Mouse (Mus musculus): Measurements from ENCODE around the gene Prpf6. TPM values are rescaled to one million over a fixed set of nuclear protein-coding genes. Genes with fewer than 3 reads are reported as not detected.

Prpf6 gene
- total and polyA plus RNA-seq, 3 experiments = 28.3 to 53.8 (median 48.1) TPM

DNA sequence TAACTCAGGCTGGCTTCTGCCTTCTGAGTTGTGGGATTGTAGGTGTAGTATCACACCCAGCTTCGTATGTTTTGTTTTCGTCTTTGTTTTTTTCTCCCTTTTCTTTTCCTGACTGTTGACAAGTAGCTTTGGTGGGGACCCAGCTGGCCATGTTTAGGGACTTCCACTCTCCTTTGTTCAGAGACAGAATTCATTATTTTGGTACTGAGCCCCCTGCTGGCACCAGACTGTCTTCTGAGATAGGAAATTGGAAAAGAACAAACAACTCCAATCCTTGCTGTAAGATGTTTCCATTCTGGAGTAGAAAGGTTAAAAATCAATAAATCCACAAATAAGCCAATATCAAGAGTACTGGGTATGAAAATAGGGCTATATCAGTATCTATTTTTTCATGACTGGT lies 84.8 kb downstream of the Prpf6 start:
- in situ Hi-C loops (cut with MboI; ENCODE audit: low pct_ligation_motif_present, low pct_unique_long_range_greater_than_20kb, low sequenced_read_pairs) = loop anchor here (5.0 kb wide), 1 partner anchor 34 kb away; no protein-coding TSS in a partner anchor
- dilution Hi-C loops (cut with MboI; ENCODE audit: extremely low pct_ligation_motif_present, extremely low pct_unique_long_range_greater_than_20kb, low sequenced_read_pairs) = no loop called here

DNA sequence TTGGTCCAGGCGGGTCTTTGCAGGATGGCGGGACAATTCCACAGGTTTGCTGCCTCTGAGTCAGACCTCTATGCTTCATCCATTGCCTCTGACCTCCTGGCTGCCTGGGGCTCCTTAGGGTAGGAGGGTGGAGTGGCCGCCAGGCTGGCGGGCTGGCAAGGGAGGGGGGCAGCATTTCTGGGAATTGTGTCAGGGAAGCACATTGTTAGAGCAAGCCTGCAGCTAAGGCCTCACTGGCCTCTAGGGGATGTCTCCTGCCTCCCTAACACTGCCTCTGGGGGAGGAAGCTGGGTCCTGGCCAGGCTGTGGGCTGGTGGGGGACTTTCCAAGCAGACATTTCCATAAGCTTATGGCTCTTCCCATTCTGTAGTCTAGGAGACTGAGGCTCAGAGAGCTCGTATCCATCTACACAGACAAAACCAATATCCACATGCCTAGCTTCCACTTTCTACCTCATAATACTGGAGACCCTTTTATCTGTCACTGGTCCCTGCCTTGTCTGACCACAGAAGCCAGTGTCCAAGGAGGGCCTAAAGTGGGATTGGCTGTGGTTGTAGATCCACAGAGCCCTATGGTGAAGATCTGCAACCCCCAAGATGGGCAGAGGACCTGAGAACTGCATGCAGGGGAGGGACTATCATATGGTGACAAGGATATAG lies 85.6 kb downstream of the Prpf6 start:
- Histone ChIP-seq H3K27ac (ENCODE audit: insufficient read depth, low read depth) (no peak overlapping the region), H3K79me2 (replicated peaks; ENCODE audit: control insufficient read depth, extremely low read depth, insufficient read depth, poor library complexity, severe bottlenecking) (no peaks in the 10 kb centered on the region), H3K36me3 (replicated peaks in 1 of 2; ENCODE audit: control insufficient read depth in 1 of 2, insufficient read depth in 1 of 2, low read length in 1 of 2) (no peaks in the 10 kb centered on the region), H3K4me2 (ENCODE audit: insufficient read depth, low read depth, poor library complexity, severe bottlenecking) (no peak overlapping the region), H3K4me1 (ENCODE audit: control insufficient read depth in 1 of 2, insufficient read depth in 2 of 2) (peaks cover 21 to 41% of the 10 kb centered on the region in 2 experiments), H3K4me3 (replicated peaks in 1 of 3; ENCODE audit: low read depth in 2 of 3, low read length in 2 of 3, poor library complexity in 1 of 3) (no peak overlapping the region), H3K9me3 (replicated peaks; ENCODE audit: low read length) (no peaks in the 10 kb centered on the region), H3K27me3 (replicated peaks) (peaks cover 9% of the 10 kb centered on the region), H3K9ac (ENCODE audit: insufficient read depth, low read depth) (no peak overlapping the region)
- in situ Hi-C loops (cut with MboI; ENCODE audit: low pct_ligation_motif_present, low pct_unique_long_range_greater_than_20kb, low sequenced_read_pairs) (loop anchor here (5.0 kb wide), 1 partner anchor 35 kb away; no protein-coding TSS in a partner anchor), dilution Hi-C loops (cut with MboI; ENCODE audit: extremely low pct_ligation_motif_present, extremely low pct_unique_long_range_greater_than_20kb, low sequenced_read_pairs) (no loop called here)
- no peak for TF ChIP-seq JUND (conservative IDR thresholded peaks at IDR 0.05; ENCODE audit: low read depth, low read length)
- TF ChIP-seq EP300 (IDR thresholded peaks at IDR 0.05; ENCODE audit: low read length) = no peak
- no peak for TF ChIP-seq CTCF (conservative IDR thresholded peaks at IDR 0.05 in 1 of 2, IDR thresholded peaks at IDR 0.05 in 1 of 2; ENCODE audit: low read depth in 2 of 2, low read length in 2 of 2)
- no peak for TF ChIP-seq ZKSCAN1 (IDR thresholded peaks at IDR 0.05; ENCODE audit: borderline replicate concordance, low read depth, low read length)
- TF ChIP-seq IRF4 (IDR thresholded peaks at IDR 0.05; ENCODE audit: low read depth, low read length) = no peak
- DNase-seq (ENCODE audit: extremely low read depth) = no peak

More for the DNA sequence above, 84.8 kb downstream of the Prpf6 start:
- peak in 1 of 2 experiments; percentile 65; a peak in 2 of 4 replicates for TF ChIP-seq CTCF (conservative IDR thresholded peaks at IDR 0.05 in 1 of 2, IDR thresholded peaks at IDR 0.05 in 1 of 2; ENCODE audit: low read depth in 2 of 2, low read length in 2 of 2)
- TF ChIP-seq ELF1 (IDR thresholded peaks at IDR 0.05; ENCODE audit: low read depth, low read length) = no peak
- no peak for TF ChIP-seq MAZ (IDR thresholded peaks at IDR 0.05; ENCODE audit: low read depth, low read length)
- no peak for TF ChIP-seq GABPA (IDR thresholded peaks at IDR 0.05; ENCODE audit: insufficient replicate concordance, low read depth, low read length)
- TF ChIP-seq TBP (conservative IDR thresholded peaks at IDR 0.05; ENCODE audit: low read depth, low read length) = no peak
- no peak for TF ChIP-seq ETS1 (conservative IDR thresholded peaks at IDR 0.05; ENCODE audit: low read depth, low read length)
- peak; percentile 47 for TF ChIP-seq SMC3 (IDR thresholded peaks at IDR 0.05; ENCODE audit: low read depth, low read length)
- TF ChIP-seq UBTF (IDR thresholded peaks at IDR 0.05; ENCODE audit: low read depth, low read length) = no peak
- TF ChIP-seq RAD21 (IDR thresholded peaks at IDR 0.05; ENCODE audit: low read depth, low read length) = peak; percentile 9
- TF ChIP-seq EP300 (IDR thresholded peaks at IDR 0.05; ENCODE audit: low read length) = no peak
- TF ChIP-seq USF1 (IDR thresholded peaks at IDR 0.05; ENCODE audit: low read depth, low read length) = no peak
- no peak for TF ChIP-seq MYC (IDR thresholded peaks at IDR 0.05; ENCODE audit: low read depth, low read length)
- no peak for TF ChIP-seq NELFE (IDR thresholded peaks at IDR 0.05; ENCODE audit: low read depth, low read length)
- no peak for TF ChIP-seq TCF12 (IDR thresholded peaks at IDR 0.05; ENCODE audit: low read depth, low read length)
- TF ChIP-seq USF2 (conservative IDR thresholded peaks at IDR 0.05; ENCODE audit: low read depth, low read length) = no peak
- Histone ChIP-seq H3K9me3 (replicated peaks; ENCODE audit: low read length) (no peaks in the 10 kb centered on the region), H3K9ac (ENCODE audit: insufficient read depth, low read depth) (no peak overlapping the region), H3K79me2 (replicated peaks; ENCODE audit: control insufficient read depth, extremely low read depth, insufficient read depth, poor library complexity, severe bottlenecking) (no peaks in the 10 kb centered on the region), H3K4me1 (ENCODE audit: control insufficient read depth in 1 of 2, insufficient read depth in 2 of 2) (peaks cover 19 to 34% of the 10 kb centered on the region in 2 experiments), H3K27ac (ENCODE audit: insufficient read depth, low read depth) (no peak overlapping the region), H3K36me3 (replicated peaks in 1 of 2; ENCODE audit: control insufficient read depth in 1 of 2, insufficient read depth in 1 of 2, low read length in 1 of 2) (no peaks in the 10 kb centered on the region), H3K27me3 (replicated peaks) (peaks cover 9% of the 10 kb centered on the region), H3K4me2 (ENCODE audit: insufficient read depth, low read depth, poor library complexity, severe bottlenecking) (no peak overlapping the region), H3K4me3 (replicated peaks in 1 of 3; ENCODE audit: low read depth in 2 of 3, low read length in 2 of 3, poor library complexity in 1 of 3) (no peak overlapping the region)
- no peak for DNase-seq (ENCODE audit: extremely low read depth)
